Mouse (Mus musculus) liver, postnatal 0 days (tissue): ENCODE measurements around the gene Sdk2.

ENCODE experiments used
- CTCF ChIP-seq: sonication (generic); IDR thresholded peaks from 2 replicates; pipeline ENCODE4 v1.5.1; 2016; ENCODE audit warnings: antibody characterized with exemption, low read depth
- EP300 ChIP-seq: IDR thresholded peaks from 2 replicates; pipeline ENCODE4 v1.6.1; 2016; ENCODE audit warnings: antibody characterized with exemption, low read depth, mild to moderate bottlenecking

GRCm38 (mm10) chr11:113881864-113882263 is 185.0 kb downstream of the Sdk2 start:
- TF ChIP-seq CTCF (no peak), EP300 (no peak)
